Mouse (Mus musculus) liver, adult 2 months (tissue): ENCODE measurements at regions not wholly inside any gene's neighbourhood (a gene's known extent, or its start where the extent isn't known, plus 50 kb on each side); places are given as distances from the start of the nearest gene placed in this dataset.

ENCODE experiments used
- DNase-seq: peaks from one replicate; pipeline ENCODE4 v3.0.0-alpha.2; 2011; ENCODE audit warnings: low read depth, low spot score; ENCODE audit errors: extremely low read depth
- H3K27ac ChIP-seq: fragments of 200-500 bp; replicated peaks from 2 replicates; pipeline ENCODE4 v1.5.1; 2012; ENCODE audit warnings: low read depth, mild to moderate bottlenecking, control low read depth, inconsistent platforms, low read length; ENCODE audit not compliant: insufficient read depth
- H3K27me3 ChIP-seq: fragments of 200-500 bp; 2 replicates; pipeline ENCODE4 v1.6.1; 2012; ENCODE audit warnings: mild to moderate bottlenecking, moderate library complexity, low read length, inconsistent platforms; ENCODE audit not compliant: control insufficient read depth, insufficient read depth
- H3K36me3 ChIP-seq: fragments of 200-500 bp; 2 replicates; pipeline ENCODE4 v1.6.1; 2012; ENCODE audit warnings: low read length, inconsistent platforms; ENCODE audit not compliant: control insufficient read depth, insufficient read depth
- H3K4me1 ChIP-seq: fragments of 200-500 bp; 2 replicates; pipeline ENCODE4 v1.6.1; 2011; ENCODE audit warnings: low read length; ENCODE audit not compliant: control insufficient read depth, insufficient read depth
- H3K4me3 ChIP-seq: fragments of 200-500 bp; 2 replicates; pipeline ENCODE4 v1.5.1; 2011; ENCODE audit warnings: low read depth, mild to moderate bottlenecking, control low read depth, low read length, moderate library complexity; ENCODE audit not compliant: insufficient read depth
- H3K79me2 ChIP-seq: fragments of 200-500 bp; 2 replicates; pipeline ENCODE4 v1.6.1; 2012; ENCODE audit warnings: inconsistent platforms, mild to moderate bottlenecking, low read length, moderate library complexity; ENCODE audit not compliant: control insufficient read depth, insufficient read depth
- H3K9ac ChIP-seq: fragments of 200-500 bp; 2 replicates; pipeline ENCODE4 v1.6.1; 2012; ENCODE audit warnings: low read depth, mild to moderate bottlenecking, control low read depth, inconsistent platforms, low read length
- CTCF ChIP-seq: fragments of 200-500 bp; IDR thresholded peaks from 2 replicates; pipeline ENCODE4 v1.5.1; 2011; ENCODE audit warnings: low read depth, low read length, control low read depth
- POLR2A ChIP-seq: fragments of 200-500 bp; IDR thresholded peaks from 2 replicates; pipeline ENCODE4 v1.6.1; 2011; ENCODE audit warnings: low read length, control low read depth; ENCODE audit not compliant: insufficient read depth; ENCODE audit errors: extremely low read depth
- WGBS: fragments of 180-500 bp; shearing (Covaris S2); methylation state at CpG from one replicate; pipeline ENCODE4 v1.1.7; 2018; 5-methylcytosine and 5-hydroxymethylcytosine counted together

DNA sequence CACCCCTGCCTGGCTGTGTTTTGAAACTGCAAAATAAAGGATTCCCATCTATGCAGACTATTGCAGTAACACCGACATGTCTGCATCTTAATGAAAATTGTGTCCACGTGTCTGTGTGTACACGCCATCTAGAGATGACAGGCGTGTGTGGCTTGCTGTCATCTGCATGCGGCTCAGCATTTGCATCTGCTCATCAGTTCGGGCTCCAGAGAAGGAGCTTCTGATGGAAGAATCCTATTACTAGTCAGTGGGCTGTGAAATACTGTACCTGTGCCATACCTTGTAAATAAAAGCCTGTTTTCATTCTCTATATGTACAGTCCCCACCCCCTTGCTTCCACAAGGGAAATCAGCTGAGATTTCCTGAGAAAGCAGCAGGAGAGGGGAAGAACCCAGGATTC, 92.7 kb upstream of the Kirrel3 start:
- no peaks in the 10 kb centered on the region for H3K27me3 ChIP-seq
- H3K4me1 ChIP-seq = no peaks in the 10 kb centered on the region
- H3K4me3 ChIP-seq = no peak overlapping the region
- DNase-seq = no peak
- no peak overlapping the region for H3K9ac ChIP-seq
- H3K36me3 ChIP-seq = no peaks in the 10 kb centered on the region
- WGBS = 52% methylated on average over 6 of the region's 6 CpGs
- no peak for TF ChIP-seq CTCF
- TF ChIP-seq POLR2A = no peak
- H3K79me2 ChIP-seq = no peaks in the 10 kb centered on the region
- no peak overlapping the region for H3K27ac ChIP-seq

DNA sequence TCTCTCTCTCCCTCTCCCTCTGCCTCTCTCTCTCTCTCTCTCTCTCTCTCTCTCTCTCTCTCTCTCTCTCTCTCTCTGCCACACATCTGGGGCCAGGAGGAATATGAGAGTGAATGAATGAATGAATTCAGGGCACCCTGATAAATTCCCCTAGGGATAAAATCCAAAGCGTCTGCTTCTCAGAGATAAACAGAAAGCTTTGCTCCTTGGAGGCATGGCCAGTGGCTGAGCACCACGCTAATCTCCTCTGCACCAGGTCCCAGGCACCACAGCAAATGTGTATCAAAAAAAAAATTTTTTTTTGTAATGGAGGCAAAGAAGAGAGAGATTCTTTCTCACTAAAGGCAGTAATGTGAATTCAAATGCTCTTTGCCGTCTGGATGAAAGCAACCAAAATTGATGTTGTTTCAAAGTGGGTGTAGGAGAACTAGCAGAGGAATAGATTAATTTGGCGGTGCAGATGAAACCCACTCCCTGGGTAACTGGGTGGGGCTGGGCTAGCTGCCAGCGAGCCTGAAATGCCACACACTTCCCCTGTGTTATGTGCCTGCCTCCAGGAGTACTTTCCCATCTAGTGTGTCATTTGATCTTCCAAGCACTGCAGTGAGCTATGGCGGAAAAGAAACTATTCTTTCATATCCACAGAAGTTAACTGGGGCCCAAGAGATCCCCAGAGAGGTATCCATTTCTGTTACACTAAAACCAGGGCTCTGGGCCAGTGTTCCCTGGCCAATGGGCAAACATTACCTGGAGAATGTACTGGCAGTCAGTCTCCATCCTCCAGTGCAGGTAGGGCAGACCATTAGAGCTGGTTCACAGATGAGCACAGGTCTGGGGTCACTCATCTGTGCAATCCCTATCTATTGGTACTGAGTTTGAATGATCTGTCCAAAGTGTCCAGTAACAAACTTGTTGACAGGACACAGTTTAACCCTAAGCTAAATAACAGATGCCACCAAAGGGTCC, 89.6 kb upstream of the Kirrel3 start:
- 48% methylated on average over 6 of the region's 6 CpGs for WGBS
- H3K9ac ChIP-seq = no peak overlapping the region

DNA sequence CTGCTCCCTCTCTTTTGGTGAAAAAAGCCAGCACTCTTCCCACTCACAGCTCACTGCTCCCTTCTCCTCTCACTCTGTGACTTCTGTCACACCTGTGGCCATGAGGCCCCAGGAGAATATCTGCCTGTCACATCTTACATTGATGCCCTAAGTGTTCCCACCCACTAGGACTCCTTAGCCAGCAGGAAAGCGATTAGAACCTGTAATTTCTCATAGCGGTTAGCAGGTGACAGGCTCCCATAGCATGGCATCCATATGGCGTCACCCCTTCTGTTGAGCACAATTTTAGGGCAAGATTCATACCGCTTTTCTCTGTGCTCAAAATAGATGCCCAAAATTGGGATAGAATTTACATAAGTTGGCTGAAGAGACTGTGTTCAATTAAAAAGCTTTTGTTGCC, 74.0 kb upstream of the Kirrel3 start:
- Histone ChIP-seq H3K27ac (no peak overlapping the region), H3K36me3 (no peaks in the 10 kb centered on the region), H3K4me1 (no peaks in the 10 kb centered on the region), H3K4me3 (no peak overlapping the region), H3K79me2 (no peaks in the 10 kb centered on the region), H3K9ac (no peak overlapping the region), H3K27me3 (no peaks in the 10 kb centered on the region)
- 82% methylated on average over 4 of the region's 4 CpGs for WGBS
- DNase-seq = no peak
- TF ChIP-seq POLR2A (no peak), CTCF (no peak)

More for the DNA sequence above, 89.6 kb upstream of the Kirrel3 start:
- Histone ChIP-seq H3K79me2 (no peaks in the 10 kb centered on the region), H3K27ac (no peak overlapping the region), H3K4me3 (no peak overlapping the region), H3K4me1 (no peaks in the 10 kb centered on the region), H3K27me3 (no peaks in the 10 kb centered on the region), H3K36me3 (no peaks in the 10 kb centered on the region)
- no peak for TF ChIP-seq POLR2A
- no peak for TF ChIP-seq CTCF
- DNase-seq = no peak

DNA sequence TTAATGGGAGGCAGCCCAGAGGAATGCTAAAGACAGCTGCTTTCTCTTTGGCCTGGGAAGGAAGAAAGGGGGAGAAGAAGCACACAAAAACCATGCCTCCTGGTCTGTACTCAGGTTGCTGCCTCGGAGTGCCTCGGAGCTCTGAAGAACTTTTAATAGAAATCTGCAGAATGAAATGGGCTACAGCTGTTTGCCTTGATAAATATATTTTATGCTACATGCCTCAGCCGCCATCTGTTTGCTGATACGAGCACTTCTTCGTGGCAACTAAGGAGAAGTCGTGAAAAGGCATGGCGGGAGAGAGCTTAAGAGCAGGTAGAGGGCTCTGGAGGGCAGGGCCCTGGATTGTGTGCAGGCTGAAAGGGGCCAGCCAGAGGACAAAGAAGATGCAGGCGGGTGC, 69.5 kb upstream of the Kirrel3 start:
- TF ChIP-seq CTCF = no peak
- TF ChIP-seq POLR2A = no peak
- Histone ChIP-seq H3K9ac (no peak overlapping the region), H3K79me2 (no peaks in the 10 kb centered on the region), H3K36me3 (no peaks in the 10 kb centered on the region), H3K27me3 (no peaks in the 10 kb centered on the region), H3K4me3 (no peak overlapping the region), H3K27ac (no peak overlapping the region), H3K4me1 (no peaks in the 10 kb centered on the region)
- DNase-seq = no peak
- WGBS = 87% methylated on average over 8 of the region's 8 CpGs

DNA sequence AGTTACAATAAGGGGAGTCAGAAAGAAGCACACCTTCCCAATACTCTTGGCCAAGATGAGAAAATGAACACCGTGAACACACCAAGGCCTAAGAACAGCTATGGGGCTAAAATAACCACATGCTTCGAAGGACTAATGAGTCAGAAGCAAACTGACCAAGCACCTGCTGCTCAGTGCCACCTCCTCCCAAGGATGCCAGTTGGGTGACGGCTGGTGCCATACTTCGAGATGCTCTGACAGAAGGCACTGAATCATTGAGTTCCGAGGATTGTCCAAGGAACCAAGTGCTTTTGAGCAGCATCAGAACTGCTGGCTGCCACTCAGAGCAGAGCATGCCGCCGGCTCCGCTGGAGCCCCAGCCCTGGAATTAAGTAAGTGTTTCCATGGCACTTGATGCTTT, 67.6 kb upstream of the Kirrel3 start:
- no peaks in the 10 kb centered on the region for H3K79me2 ChIP-seq
- no peak for TF ChIP-seq POLR2A
- no peak for TF ChIP-seq CTCF
- 91% methylated on average over 8 of the region's 8 CpGs for WGBS
- no peak for DNase-seq
- no peaks in the 10 kb centered on the region for H3K36me3 ChIP-seq
- no peaks in the 10 kb centered on the region for H3K27me3 ChIP-seq
- H3K27ac ChIP-seq = no peak overlapping the region
- H3K4me3 ChIP-seq = no peak overlapping the region
- no peak overlapping the region for H3K9ac ChIP-seq
- no peaks in the 10 kb centered on the region for H3K4me1 ChIP-seq

DNA sequence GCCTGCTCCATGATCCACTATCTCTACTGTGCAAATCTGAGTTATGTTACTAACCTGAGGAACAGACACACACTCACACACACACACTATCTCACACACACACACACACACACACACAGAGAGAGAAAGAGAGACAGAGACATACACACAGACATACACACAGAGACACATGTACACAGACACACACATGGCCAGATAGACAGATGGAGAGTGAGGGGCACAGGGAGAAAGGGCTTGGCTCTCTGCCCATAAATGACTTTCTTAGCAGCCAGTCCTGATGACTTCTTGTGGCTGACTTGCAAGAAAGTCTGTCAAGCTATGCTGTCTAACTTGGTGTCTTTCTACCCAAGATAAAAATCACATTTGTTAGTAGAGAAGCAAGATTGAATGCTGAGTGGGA, 63.7 kb upstream of the Kirrel3 start:
- no peaks in the 10 kb centered on the region for H3K27me3 ChIP-seq
- no peaks in the 10 kb centered on the region for H3K4me1 ChIP-seq
- H3K36me3 ChIP-seq = no peaks in the 10 kb centered on the region
- TF ChIP-seq POLR2A = no peak
- TF ChIP-seq CTCF = no peak
- no peak overlapping the region for H3K9ac ChIP-seq
- H3K27ac ChIP-seq = no peak overlapping the region
- no peak for DNase-seq
- no peak overlapping the region for H3K4me3 ChIP-seq
- no peaks in the 10 kb centered on the region for H3K79me2 ChIP-seq
